Mouse (Mus musculus): Measurements from ENCODE around the gene Abcc3.

DNA sequence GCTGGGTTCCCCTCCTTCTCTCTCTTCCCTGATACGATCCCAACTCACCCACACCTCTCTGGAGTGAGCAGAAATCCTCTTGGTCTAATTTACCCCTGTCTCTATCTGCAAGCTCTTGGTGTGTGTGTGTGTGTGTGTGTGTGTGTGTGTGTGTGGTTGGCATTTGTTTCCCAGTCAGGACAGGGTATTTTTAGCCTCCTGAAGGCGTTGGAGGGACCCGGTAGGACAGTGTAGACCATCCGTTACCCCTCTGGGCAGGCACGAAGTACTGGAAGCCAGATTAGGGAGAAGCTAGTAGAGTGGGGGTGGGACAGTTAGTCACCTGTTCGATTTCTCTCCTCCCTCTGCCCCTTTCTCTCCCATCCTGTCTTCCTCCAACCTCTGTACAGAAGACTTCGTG, 1.3 kb upstream of the Abcc3 start:
- TF ChIP-seq CTCF (IDR thresholded peaks at IDR 0.05; ENCODE audit: control insufficient read depth, insufficient read depth, insufficient replicate concordance, low read depth, low read length) (no peak), POLR2A (IDR thresholded peaks at IDR 0.05; ENCODE audit: control insufficient read depth, low read depth, low read length) (no peak)
